Mouse (Mus musculus) liver, adult 2 months (tissue): ENCODE results near the gene Zfp318.

ENCODE experiments used
- CTCF ChIP-seq: fragments of 200-500 bp; IDR thresholded peaks from 2 replicates; pipeline ENCODE4 v1.5.1; 2011; ENCODE audit warnings: low read depth, low read length, control low read depth
- POLR2A ChIP-seq: fragments of 200-500 bp; IDR thresholded peaks from 2 replicates; pipeline ENCODE4 v1.6.1; 2011; ENCODE audit warnings: low read length, control low read depth; ENCODE audit not compliant: insufficient read depth; ENCODE audit errors: extremely low read depth

GRCm38 (mm10) chr17:46428761-46429414, 45.4 kb downstream of the Zfp318 start, which contains the start of gene Crip3:
- TF ChIP-seq CTCF (no peak), POLR2A (no peak)
